Mouse (Mus musculus) c-Kit-positive CD71-positive TER-119-positive erythroid progenitor cells, embryonic 14.5 days (primary cell): Measurements from ENCODE around the gene Ppp1r26.
"Not testable (repeated sequence)": the region's sequence is repeated elsewhere in the genome, so short reads cannot be mapped to it uniquely, and the experiment has no call there.

Source experiments
- DNase-seq: peaks from one replicate; pipeline ENCODE4 v3.0.0-alpha.2; 2013; ENCODE audit warnings: low spot score

Ppp1r26 gene

GRCm38 (mm10) chr2:28446181-28446514, 452 bp upstream of the Ppp1r26 start:
- no peak for DNase-seq

GRCm38 (mm10) chr2:28447315-28447670, 693 bp downstream of the Ppp1r26 start:
- DNase-seq, result no peak

GRCm38 (mm10) chr2:28451663-28452062, 5.1 kb downstream of the Ppp1r26 start:
- DNase-seq, result no peak

GRCm38 (mm10) chr2:28453539-28453938, 6.9 kb downstream of the Ppp1r26 start:
- no peak for DNase-seq

GRCm38 (mm10) chr2:28456616-28457015, 10.0 kb downstream of the Ppp1r26 start:
- no peak for DNase-seq

GRCm38 (mm10) chr2:28463919-28464318, 17.3 kb downstream of the Ppp1r26 start:
- DNase-seq, result peak; percentile 65

GRCm38 (mm10) chr2:28464919-28465318, 18.3 kb downstream of the Ppp1r26 start:
- DNase-seq, result no peak

GRCm38 (mm10) chr2:28465836-28466518, 19.4 kb downstream of the Ppp1r26 start, which contains the start of gene 1700007K13Rik:
Gene 1700007K13Rik, minus strand, starts transcription at chr2:28466332.
- DNase-seq, result peak; percentile 34

- DNase-seq, result peak; percentile 68
These were observed 21.4 kb downstream of the Ppp1r26 start, which contains the start of gene Mrps2 for GRCm38 (mm10) chr2:28467860-28468485. Gene Mrps2, plus strand, starts transcription at chr2:28468066.

GRCm38 (mm10) chr2:28468486-28469225, 22.1 kb downstream of the Ppp1r26 start:
- DNase-seq, result peak; percentile 9

GRCm38 (mm10) chr2:28469461-28469860, 22.9 kb downstream of the Ppp1r26 start:
- no peak for DNase-seq

- no peak for DNase-seq
These were observed 24.0 kb downstream of the Ppp1r26 start for GRCm38 (mm10) chr2:28470591-28470990.

GRCm38 (mm10) chr2:28472011-28472410, 25.4 kb downstream of the Ppp1r26 start:
- DNase-seq, result not testable (repeated sequence)

- DNase-seq, result not testable (repeated sequence)
These were observed 31.4 kb downstream of the Ppp1r26 start for GRCm38 (mm10) chr2:28477993-28478392.

- no peak for DNase-seq
These were observed 32.9 kb downstream of the Ppp1r26 start for GRCm38 (mm10) chr2:28479208-28480204.

GRCm38 (mm10) chr2:28483861-28484260, 37.3 kb downstream of the Ppp1r26 start:
- no peak for DNase-seq

- no peak for DNase-seq
These were observed 47.9 kb downstream of the Ppp1r26 start for GRCm38 (mm10) chr2:28494521-28494920.

- DNase-seq, result no peak
These were observed 48.7 kb downstream of the Ppp1r26 start for GRCm38 (mm10) chr2:28495207-28495756.

GRCm38 (mm10) chr2:28495801-28496595, 49.4 kb downstream of the Ppp1r26 start:
- no peak for DNase-seq

- no peak for DNase-seq
These were observed 50.1 kb downstream of the Ppp1r26 start, which contains the start of gene Gbgt1 for GRCm38 (mm10) chr2:28496671-28497070. Gene Gbgt1, plus strand, starts transcription at chr2:28496891.

- DNase-seq, result no peak
These were observed 51.0 kb downstream of the Ppp1r26 start for GRCm38 (mm10) chr2:28497561-28497960.
